In genomic region chr15:77186096-77186495, GRCm38 (mm10) we compare ENCODE assay signal across 17 mouse cellular contexts.
DNase-seq lines count a peak whose midpoint lies in the region; ATAC-seq and TF ChIP-seq lines count a peak whose summit lies in the region.
"Had no signal": no experiment of that assay in that cellular context is flagged by ENCODE, and none has a peak within 500 bp of the region (broad histone marks: within the 10 kb centered on the region; RNA-seq: fewer than 3 reads in every experiment).

No protein-coding gene starts in this region.

- no peaks in the 10 kb centered on the region for H3K79me2 ChIP-seq in MEL (ENCODE audit: control insufficient read depth, insufficient read depth, low read length, poor library complexity)

- H3K4me3 ChIP-seq in hindbrain, postnatal 0 days (ENCODE audit: low read length) = no peak overlapping the region
- H3K4me3 ChIP-seq in hindbrain, embryonic 12.5 days = no peak overlapping the region
- H3K4me3 ChIP-seq in lung, postnatal 0 days (ENCODE audit: low read depth, low read length) = no peak overlapping the region
- H3K4me3 ChIP-seq in MEL (ENCODE audit: control insufficient read depth in 1 of 2, insufficient read depth in 1 of 2, low read depth in 2 of 2, low read length in 2 of 2) = no peak overlapping the region
- H3K4me3 ChIP-seq in stomach, postnatal 0 days (ENCODE audit: low read depth, low read length) = no peak overlapping the region
- H3K4me3 ChIP-seq: forebrain, embryonic 12.5 days; heart, embryonic 13.5 days; limb, embryonic 13.5 days; neural tube, embryonic 12.5 days had no signal

- ATAC-seq in hindbrain, postnatal 0 days = no peak
- no peak for ATAC-seq in hindbrain, embryonic 12.5 days (ENCODE audit: low FRiP score)
- no peak for ATAC-seq in lung, postnatal 0 days
- no peak for ATAC-seq in stomach, postnatal 0 days (ENCODE audit: low FRiP score, low TSS enrichment)

- H3K9me3 ChIP-seq in hindbrain, postnatal 0 days (ENCODE audit: low read length) = no peaks in the 10 kb centered on the region
- H3K9me3 ChIP-seq in hindbrain, embryonic 12.5 days (replicated peaks) = 0 out of 2 replicates have a peak, but pooled peaks cover 3% of the 10 kb centered on the region
- no peaks in the 10 kb centered on the region for H3K9me3 ChIP-seq in lung, postnatal 0 days (ENCODE audit: low read length)
- H3K9me3 ChIP-seq in MEL (replicated peaks; ENCODE audit: insufficient read depth, low read length) = no peaks in the 10 kb centered on the region
- H3K9me3 ChIP-seq in stomach, postnatal 0 days (ENCODE audit: control insufficient read depth, low read length) = no peaks in the 10 kb centered on the region
- H3K9me3 ChIP-seq: forebrain, embryonic 12.5 days; heart, embryonic 13.5 days; limb, embryonic 13.5 days; neural tube, embryonic 12.5 days had no signal

- peak; percentile 29 for TF ChIP-seq CTCF in hindbrain, postnatal 0 days (IDR thresholded peaks at IDR 0.05; ENCODE audit: low read depth)
- peak; percentile 35 for TF ChIP-seq CTCF in lung, postnatal 0 days (IDR thresholded peaks at IDR 0.05)
- peak in 2 of 3 experiments; percentile 7 to 16; a peak in 1 of 6 replicates for TF ChIP-seq CTCF in MEL (IDR thresholded peaks at IDR 0.05 in 2 of 3, conservative IDR thresholded peaks at IDR 0.05 in 1 of 3; ENCODE audit: control insufficient read depth in 1 of 3, insufficient read depth in 1 of 3, low read depth in 2 of 3, low read length in 3 of 3, poor library complexity in 1 of 3, severe bottlenecking in 1 of 3)
- TF ChIP-seq CTCF in stomach, postnatal 0 days (IDR thresholded peaks at IDR 0.05; ENCODE audit: low read depth) = peak; percentile 49

- no peak for TF ChIP-seq POLR2A in MEL (IDR thresholded peaks at IDR 0.05; ENCODE audit: control insufficient read depth in 1 of 2, insufficient read depth in 1 of 2, low read depth in 1 of 2, low read length in 2 of 2, poor library complexity in 1 of 2)

- H3K27me3 ChIP-seq in hindbrain, postnatal 0 days (ENCODE audit: insufficient read depth, low read length) = no peaks in the 10 kb centered on the region
- H3K27me3 ChIP-seq in hindbrain, embryonic 12.5 days = no peaks in the 10 kb centered on the region
- no peaks in the 10 kb centered on the region for H3K27me3 ChIP-seq in lung, postnatal 0 days (replicated peaks; ENCODE audit: insufficient read depth, low read length)
- no peaks in the 10 kb centered on the region for H3K27me3 ChIP-seq in MEL (ENCODE audit: control insufficient read depth in 1 of 2, insufficient read depth in 2 of 2, low read length in 2 of 2)
- no peaks in the 10 kb centered on the region for H3K27me3 ChIP-seq in stomach, postnatal 0 days (ENCODE audit: control insufficient read depth, insufficient read depth, low read length)
- H3K27me3 ChIP-seq: forebrain, embryonic 12.5 days; heart, embryonic 13.5 days; limb, embryonic 13.5 days; neural tube, embryonic 12.5 days had no signal

- no peaks in the 10 kb centered on the region for H3K36me3 ChIP-seq in hindbrain, postnatal 0 days (ENCODE audit: insufficient read depth, low read length)
- no peaks in the 10 kb centered on the region; the same call in 1 of the 2 replicates for H3K36me3 ChIP-seq in hindbrain, embryonic 12.5 days
- H3K36me3 ChIP-seq in lung, postnatal 0 days (ENCODE audit: insufficient read depth, low read length) = no peaks in the 10 kb centered on the region
- no peaks in the 10 kb centered on the region for H3K36me3 ChIP-seq in MEL (ENCODE audit: control insufficient read depth in 1 of 2, insufficient read depth in 2 of 2, low read length in 2 of 2)
- no peaks in the 10 kb centered on the region for H3K36me3 ChIP-seq in stomach, postnatal 0 days (ENCODE audit: control insufficient read depth, insufficient read depth, low read length)
- H3K36me3 ChIP-seq: forebrain, embryonic 12.5 days; neural tube, embryonic 12.5 days had no signal

- WGBS in hindbrain, postnatal 0 days = 94% methylated on average over 1 of the region's 1 CpGs
- WGBS in hindbrain, embryonic 12.5 days = 95% methylated on average over 1 of the region's 1 CpGs
- 86% methylated on average over 1 of the region's 1 CpGs for WGBS in lung, postnatal 0 days
- 90% methylated on average over 1 of the region's 1 CpGs for WGBS in stomach, postnatal 0 days

- no peak; the same call in 1 of the 2 replicates for TF ChIP-seq RAD21 in MEL (IDR thresholded peaks at IDR 0.05; ENCODE audit: low read depth, low read length)

- no peak overlapping the region for H3K9ac ChIP-seq in hindbrain, postnatal 0 days (replicated peaks; ENCODE audit: low read length)
- no peak overlapping the region for H3K9ac ChIP-seq in hindbrain, embryonic 12.5 days
- no peak overlapping the region for H3K9ac ChIP-seq in lung, postnatal 0 days (replicated peaks; ENCODE audit: low read depth)
- no peak overlapping the region for H3K9ac ChIP-seq in MEL (ENCODE audit: control insufficient read depth, low read depth, low read length, poor library complexity, severe bottlenecking)
- H3K9ac ChIP-seq in stomach, postnatal 0 days (ENCODE audit: low read length) = no peak overlapping the region
- H3K9ac ChIP-seq: forebrain, embryonic 12.5 days; heart, embryonic 13.5 days; limb, embryonic 13.5 days; neural tube, embryonic 12.5 days had no signal

- no peaks in the 10 kb centered on the region for H3K4me1 ChIP-seq in hindbrain, postnatal 0 days (ENCODE audit: insufficient read depth, low read length)
- peaks cover 9% of the 10 kb centered on the region; the same call in 1 of the 2 replicates for H3K4me1 ChIP-seq in hindbrain, embryonic 12.5 days
- no peaks in the 10 kb centered on the region for H3K4me1 ChIP-seq in lung, postnatal 0 days (ENCODE audit: insufficient read depth, low read depth, low read length)
- H3K4me1 ChIP-seq in MEL (ENCODE audit: control insufficient read depth in 1 of 2, insufficient read depth in 2 of 2, low read length in 2 of 2) = no peaks in the 10 kb centered on the region
- peaks cover 4% of the 10 kb centered on the region; the same call in 1 of the 2 replicates for H3K4me1 ChIP-seq in stomach, postnatal 0 days (replicated peaks; ENCODE audit: control insufficient read depth, insufficient read depth)

- no peak overlapping the region for H3K4me2 ChIP-seq in hindbrain, postnatal 0 days (ENCODE audit: low read depth, low read length)
- H3K4me2 ChIP-seq in hindbrain, embryonic 12.5 days (replicated peaks) = no peak overlapping the region
- no peak overlapping the region for H3K4me2 ChIP-seq in lung, postnatal 0 days (replicated peaks; ENCODE audit: low read depth, low read length)
- no peak overlapping the region for H3K4me2 ChIP-seq in stomach, postnatal 0 days (replicated peaks; ENCODE audit: low read depth)
- H3K4me2 ChIP-seq: forebrain, embryonic 12.5 days; heart, embryonic 13.5 days; limb, embryonic 13.5 days; neural tube, embryonic 12.5 days had no signal

- no peak overlapping the region for H3K27ac ChIP-seq in hindbrain, postnatal 0 days
- H3K27ac ChIP-seq in hindbrain, embryonic 12.5 days = no peak overlapping the region
- H3K27ac ChIP-seq in lung, postnatal 0 days (ENCODE audit: low read length) = no peak overlapping the region
- no peak overlapping the region for H3K27ac ChIP-seq in MEL (ENCODE audit: control insufficient read depth, low read depth, low read length)
- no peak overlapping the region for H3K27ac ChIP-seq in stomach, postnatal 0 days (replicated peaks)
- H3K27ac ChIP-seq: forebrain, embryonic 12.5 days; heart, embryonic 13.5 days; limb, embryonic 13.5 days; neural tube, embryonic 12.5 days had no signal

- no peak for DNase-seq in hindbrain, postnatal 0 days (ENCODE audit: low spot score)
- DNase-seq in lung, postnatal 0 days (ENCODE audit: low spot score) = no peak
- no peak for DNase-seq in lung, postnatal 10 days
- DNase-seq in MEL (ENCODE audit: low read depth, low spot score) = peak; percentile 13
- DNase-seq in stomach, postnatal 0 days (ENCODE audit: low spot score) = no peak
- no peak for DNase-seq in kidney, adult 11 months
- DNase-seq: cerebellum, adult 8-10 months; gastrocnemius, postnatal 36 days; kidney, adult 9 months; lung, postnatal 4 days; right cerebral cortex, adult 18-20 months; thymus, postnatal 14 days had no signal

- no peak for TF ChIP-seq EP300 in lung, postnatal 0 days (IDR thresholded peaks at IDR 0.05)
- no peak for TF ChIP-seq EP300 in MEL (IDR thresholded peaks at IDR 0.05; ENCODE audit: low read depth in 1 of 2, low read length in 2 of 2)
- no peak for TF ChIP-seq EP300 in stomach, postnatal 0 days (optimal IDR thresholded peaks at IDR 0.05)

TF ChIP-seq in MEL, 35 proteins besides CTCF, POLR2A, EP300 and RAD21:
- TF ChIP-seq MYB (IDR thresholded peaks at IDR 0.05; ENCODE audit: low read depth, low read length) (no peak), KAT2A (conservative IDR thresholded peaks at IDR 0.05; ENCODE audit: low read depth, low read length) (no peak), MAX (IDR thresholded peaks at IDR 0.05; ENCODE audit: low read length) (no peak), USF1 (IDR thresholded peaks at IDR 0.05; ENCODE audit: low read depth, low read length) (no peak), E2F4 (IDR thresholded peaks at IDR 0.05; ENCODE audit: borderline replicate concordance, low read depth, low read length) (no peak), MAFK (IDR thresholded peaks at IDR 0.05; ENCODE audit: borderline replicate concordance, low read depth, low read length) (no peak), ELF1 (IDR thresholded peaks at IDR 0.05; ENCODE audit: low read depth, low read length) (no peak), MAZ (IDR thresholded peaks at IDR 0.05; ENCODE audit: low read depth, low read length) (no peak), RCOR1 (IDR thresholded peaks at IDR 0.05; ENCODE audit: low read depth, low read length) (no peak), MYC (IDR thresholded peaks at IDR 0.05; ENCODE audit: low read depth, low read length) (no peak), TCF12 (IDR thresholded peaks at IDR 0.05; ENCODE audit: low read depth, low read length) (no peak), POLR2AphosphoS5 (IDR thresholded peaks at IDR 0.05; ENCODE audit: borderline replicate concordance, low read depth, low read length) (no peak), ZKSCAN1 (IDR thresholded peaks at IDR 0.05; ENCODE audit: low read depth, low read length) (no peak), NELFE (IDR thresholded peaks at IDR 0.05; ENCODE audit: low read depth, low read length) (no peak), GABPA (IDR thresholded peaks at IDR 0.05; ENCODE audit: low read depth, low read length) (no peak), ZC3H11A (IDR thresholded peaks at IDR 0.05; ENCODE audit: low read depth, low read length) (no peak), POLR2AphosphoS2 (IDR thresholded peaks at IDR 0.05; ENCODE audit: low read length) (no peak), ZNF384 (IDR thresholded peaks at IDR 0.05; ENCODE audit: low read depth, low read length) (no peak)
